Mouse (Mus musculus) embryonic facial prominence, embryonic 13.5 days (tissue): ENCODE data around the gene Pcsk4. TPM values are rescaled to one million over a fixed set of nuclear protein-coding genes. Genes with fewer than 3 reads are reported as not detected.

Source experiments
- ATAC-seq: fragments of 200-750 bp; cut with Nextera tagmentation; 2 replicates; pipeline ENCODE4 v1.8.0; 2017; ENCODE audit warnings: low read depth; ENCODE audit not compliant: insufficient number of reproducible peaks, insufficient read depth, low FRiP score, low TSS enrichment
- H3K27ac ChIP-seq: fragments of 300-500 bp; sonication (generic); 2 replicates; pipeline ENCODE4 v1.5.1; 2015; ENCODE audit warnings: moderate library complexity, mild to moderate bottlenecking, inconsistent platforms
- H3K27me3 ChIP-seq: fragments of 300-500 bp; sonication (generic); 2 replicates; pipeline ENCODE4 v1.6.1; 2015; ENCODE audit warnings: mild to moderate bottlenecking, inconsistent platforms
- H3K36me3 ChIP-seq: fragments of 300-500 bp; sonication (generic); 2 replicates; pipeline ENCODE4 v1.6.1; 2015; ENCODE audit warnings: mild to moderate bottlenecking, inconsistent platforms
- H3K4me1 ChIP-seq: fragments of 300-500 bp; sonication (generic); 2 replicates; pipeline ENCODE4 v1.6.1; 2015; ENCODE audit warnings: inconsistent platforms
- H3K4me2 ChIP-seq: fragments of 300-500 bp; sonication (generic); 2 replicates; pipeline ENCODE4 v1.6.1; 2015; ENCODE audit warnings: moderate library complexity, mild to moderate bottlenecking, inconsistent platforms
- H3K4me3 ChIP-seq: fragments of 300-500 bp; sonication (generic); 2 replicates; pipeline ENCODE4 v1.5.1; 2015; ENCODE audit warnings: mild to moderate bottlenecking, inconsistent platforms
- H3K9ac ChIP-seq: fragments of 300-500 bp; sonication (generic); 2 replicates; pipeline ENCODE4 v1.6.1; 2015; ENCODE audit warnings: mild to moderate bottlenecking, inconsistent platforms
- H3K9me3 ChIP-seq: fragments of 300-500 bp; sonication (generic); 2 replicates; pipeline ENCODE4 v1.6.1; 2016; ENCODE audit warnings: inconsistent platforms
- WGBS: fragments of 180-500 bp; shearing (Covaris S2); methylation state at CpG from one replicate; pipeline ENCODE4 v1.1.7; 2015; ENCODE audit warnings: mixed read lengths; 5-methylcytosine and 5-hydroxymethylcytosine counted together
- polyA plus RNA-seq: library from polyadenylated mRNA; unstranded; fragments of >200 nt; fragmentation: Nextera tagmentation; extraction: Ambion mirVana; gene quantifications from 2 replicates; pipeline ENCODE4 v1.2.1, GENCODE M21; 2015

Gene Pcsk4
- polyA plus RNA-seq, 1 experiment from 2014 or later = 4.9 TPM

- WGBS = 83% methylated on average over 12 of the region's 12 CpGs
- Histone ChIP-seq H3K9ac (no peak overlapping the region), H3K36me3 (no peaks in the 10 kb centered on the region), H3K27ac (no peak overlapping the region), H3K4me2 (no peak overlapping the region), H3K4me1 (peaks cover 15% of the 10 kb centered on the region), H3K9me3 (no peaks in the 10 kb centered on the region), H3K27me3 (peaks cover 27% of the 10 kb centered on the region), H3K4me3 (no peak overlapping the region)
- ATAC-seq = no peak
These were observed 7.0 kb upstream of the Pcsk4 start for GRCm38 (mm10) chr10:80336263-80336662.

GRCm38 (mm10) chr10:80332525-80332989 lies 3.3 kb upstream of the Pcsk4 start:
- no peak for ATAC-seq
- Histone ChIP-seq H3K4me1 (peaks cover 23% of the 10 kb centered on the region), H3K9me3 (no peaks in the 10 kb centered on the region), H3K4me2 (no peak overlapping the region), H3K4me3 (no peak overlapping the region), H3K27ac (no peak overlapping the region), H3K36me3 (no peaks in the 10 kb centered on the region), H3K9ac (no peak overlapping the region), H3K27me3 (peaks cover 21% of the 10 kb centered on the region)
- WGBS = 62% methylated on average over 5 of the region's 5 CpGs

DNA sequence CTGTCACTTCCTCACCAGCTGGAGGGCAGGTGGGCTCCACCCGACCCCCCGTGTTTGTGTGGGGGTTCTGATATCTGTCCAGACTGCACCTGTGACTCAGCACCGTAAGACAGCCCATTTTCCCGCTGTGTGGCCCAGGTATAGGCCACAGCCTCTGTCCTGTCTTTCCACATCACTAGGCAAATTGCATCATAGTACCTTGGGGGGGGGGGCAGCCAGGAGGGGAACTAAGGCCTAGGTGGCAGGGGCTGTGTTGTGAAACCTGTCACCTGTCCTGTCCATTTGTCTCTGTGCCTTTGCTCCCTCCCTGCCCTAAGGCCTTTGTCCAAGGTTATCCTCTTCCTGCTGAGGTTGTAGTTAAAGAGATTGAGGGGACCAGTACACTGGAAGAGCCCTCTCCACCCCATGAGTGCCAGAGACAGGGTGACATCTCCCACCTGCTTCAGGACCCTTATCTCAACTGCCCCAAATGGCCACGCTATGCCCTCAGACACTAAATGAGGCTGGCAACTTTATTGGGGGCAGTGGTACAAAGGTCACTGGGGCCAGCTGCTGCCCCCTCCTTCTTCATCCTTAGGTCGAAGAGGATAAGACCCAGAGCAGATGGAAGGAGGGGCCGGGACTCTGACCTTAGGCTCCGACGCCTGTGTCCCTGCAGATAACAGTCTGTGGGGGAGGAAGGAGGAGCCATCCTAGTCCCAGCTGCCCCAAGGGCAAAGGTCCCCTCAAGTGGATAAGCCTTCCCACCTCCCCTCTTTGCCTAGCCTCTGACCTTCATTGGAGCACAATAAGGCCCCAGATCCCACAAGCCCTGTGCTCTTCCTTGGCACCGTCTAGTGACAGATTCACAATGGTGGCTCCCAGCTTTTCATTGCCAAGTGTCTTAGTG lies 2.6 kb upstream of the Pcsk4 start:
- no peak overlapping the region for H3K27ac ChIP-seq
- no peaks in the 10 kb centered on the region for H3K36me3 ChIP-seq
- H3K4me2 ChIP-seq = 0 out of 2 replicates have a peak overlapping the region, but pooled peaks have one; percentile 94
- peaks cover 23% of the 10 kb centered on the region for H3K4me1 ChIP-seq
- ATAC-seq = no peak
- H3K27me3 ChIP-seq = peaks cover 21% of the 10 kb centered on the region
- WGBS = 62% methylated on average over 10 of the region's 10 CpGs
- H3K9ac ChIP-seq = 0 out of 2 replicates have a peak overlapping the region, but pooled peaks have one; percentile 16
- no peaks in the 10 kb centered on the region for H3K9me3 ChIP-seq
- H3K4me3 ChIP-seq = no peak overlapping the region

- Histone ChIP-seq H3K4me2 (peak overlapping the region; percentile 94), H3K9ac (peak overlapping the region; percentile 72; the same call in 1 of the 2 replicates), H3K4me3 (peak overlapping the region; percentile 54), H3K9me3 (no peaks in the 10 kb centered on the region), H3K36me3 (no peaks in the 10 kb centered on the region), H3K4me1 (peaks cover 23% of the 10 kb centered on the region), H3K27ac (no peak overlapping the region), H3K27me3 (peaks cover 21% of the 10 kb centered on the region)
- WGBS = 61% methylated on average over 2 of the region's 2 CpGs
- no peak for ATAC-seq
These were observed 1.6 kb upstream of the Pcsk4 start for GRCm38 (mm10) chr10:80330888-80331287.

- no peak for ATAC-seq
- Histone ChIP-seq H3K27me3 (peaks cover 25% of the 10 kb centered on the region), H3K4me2 (peak overlapping the region; percentile 94)
These were observed 786 bp upstream of the Pcsk4 start for GRCm38 (mm10) chr10:80330084-80330483.

GRCm38 (mm10) chr10:80325045-80325444 lies 4.3 kb downstream of the Pcsk4 start:
- H3K27me3 ChIP-seq = 0 out of 2 replicates have a peak, but pooled peaks cover 4% of the 10 kb centered on the region
- H3K9me3 ChIP-seq = no peaks in the 10 kb centered on the region
- H3K27ac ChIP-seq = no peak overlapping the region
- no peak overlapping the region for H3K4me2 ChIP-seq
- H3K4me1 ChIP-seq = peaks cover 34% of the 10 kb centered on the region
- no peak for ATAC-seq
- no peak overlapping the region for H3K9ac ChIP-seq
- H3K36me3 ChIP-seq = no peaks in the 10 kb centered on the region
- H3K4me3 ChIP-seq = no peak overlapping the region
- WGBS = 82% methylated on average over 21 of the region's 21 CpGs

More at GRCm38 (mm10) chr10:80330084-80330483, 786 bp upstream of the Pcsk4 start:
- peaks cover 23% of the 10 kb centered on the region for H3K4me1 ChIP-seq
- under 1% methylated on average over 41 of the region's 41 CpGs for WGBS
- H3K9ac ChIP-seq = peak overlapping the region; percentile 72
- no peak overlapping the region for H3K27ac ChIP-seq
- no peaks in the 10 kb centered on the region for H3K36me3 ChIP-seq
- H3K4me3 ChIP-seq = peak overlapping the region; percentile 54
- H3K9me3 ChIP-seq = no peaks in the 10 kb centered on the region

DNA sequence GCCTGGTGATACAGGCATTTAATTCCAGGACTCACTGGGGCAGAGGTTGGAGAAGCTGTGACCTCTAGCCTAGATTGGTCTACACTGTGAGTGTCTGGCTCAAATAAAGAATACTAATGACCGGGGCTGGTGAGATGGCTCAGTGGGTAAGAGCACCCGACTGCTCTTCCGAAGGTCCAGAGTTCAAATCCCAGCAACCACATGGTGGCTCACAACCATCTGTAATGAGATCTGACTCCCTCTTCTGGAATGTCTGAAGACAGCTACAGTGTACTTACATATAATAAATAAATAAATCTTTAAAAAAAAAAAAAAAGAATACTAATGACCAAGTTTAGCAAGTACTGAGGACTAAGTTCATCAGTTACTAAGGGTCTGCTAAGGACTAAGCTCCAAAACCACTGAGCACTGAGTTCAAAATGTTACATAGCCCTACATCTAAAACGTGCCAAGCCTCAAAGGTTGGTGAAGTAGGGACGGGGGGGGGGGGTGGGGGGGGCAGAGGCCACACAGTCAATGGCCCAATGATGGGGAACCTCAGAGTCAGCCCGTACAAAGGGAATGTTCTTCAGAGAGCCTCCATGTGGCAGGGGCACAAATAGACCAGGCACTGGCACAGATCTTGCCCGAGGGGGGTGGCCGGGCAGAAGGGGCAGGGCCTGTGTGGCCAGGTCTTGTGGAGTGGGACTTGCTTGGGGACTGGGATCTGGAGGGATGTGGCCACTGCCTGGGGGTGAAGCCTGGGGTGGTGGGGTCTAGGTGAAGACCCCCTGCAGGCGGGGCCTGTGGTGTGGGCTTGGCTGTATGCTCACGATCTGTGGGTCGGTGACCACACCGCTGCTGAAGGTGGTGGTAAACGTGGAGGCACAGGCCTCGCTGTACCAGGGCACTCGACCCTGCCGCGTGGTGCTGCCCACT lies 4.9 kb downstream of the Pcsk4 start:
- H3K4me3 ChIP-seq = peak overlapping the region; percentile 62
- no peak for ATAC-seq
- H3K4me2 ChIP-seq = peak overlapping the region; percentile 98
- peaks cover 33% of the 10 kb centered on the region for H3K4me1 ChIP-seq
- no peak overlapping the region for H3K9ac ChIP-seq
- H3K9me3 ChIP-seq = no peaks in the 10 kb centered on the region
- 77% methylated on average over 17 of the region's 17 CpGs for WGBS
- no peak overlapping the region for H3K27ac ChIP-seq
- 0 out of 2 replicates have a peak, but pooled peaks cover 4% of the 10 kb centered on the region for H3K27me3 ChIP-seq
- H3K36me3 ChIP-seq = no peaks in the 10 kb centered on the region

GRCm38 (mm10) chr10:80323261-80324119 lies 5.8 kb downstream of the Pcsk4 start:
- H3K9ac ChIP-seq = peak overlapping the region; percentile 72
- under 1% methylated on average over 46 of the region's 46 CpGs for WGBS
- peaks cover 36% of the 10 kb centered on the region for H3K4me1 ChIP-seq
- ATAC-seq = peak; percentile 33; the same call in 1 of the 2 replicates
- no peaks in the 10 kb centered on the region for H3K9me3 ChIP-seq
- 0 out of 2 replicates have a peak, but pooled peaks cover 4% of the 10 kb centered on the region for H3K27me3 ChIP-seq
- H3K4me3 ChIP-seq = peak overlapping the region; percentile 62
- no peak overlapping the region for H3K27ac ChIP-seq
- H3K36me3 ChIP-seq = peaks cover 6% of the 10 kb centered on the region; the same call in 1 of the 2 replicates
- peak overlapping the region; percentile 98 for H3K4me2 ChIP-seq

DNA sequence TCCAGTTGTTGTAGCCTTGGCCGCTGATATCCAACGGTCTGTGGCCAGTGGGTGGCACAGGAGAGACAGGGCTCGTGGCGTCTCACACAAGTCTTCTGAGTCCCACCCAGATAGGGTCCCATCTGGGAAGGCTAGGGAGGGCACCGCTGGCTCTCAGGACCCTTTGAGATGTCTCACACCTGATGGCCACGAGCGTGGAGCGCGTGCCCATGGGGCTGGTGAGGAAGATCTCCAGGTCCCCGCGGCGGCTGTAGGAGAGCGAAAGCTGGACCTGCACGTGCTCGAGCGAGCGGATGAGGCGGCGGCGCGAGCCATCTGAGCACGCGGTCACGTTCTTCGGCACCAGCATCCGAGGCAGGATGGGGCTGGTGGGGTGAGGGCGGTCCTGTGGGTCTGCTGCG lies 6.5 kb downstream of the Pcsk4 start:
- peak overlapping the region; percentile 98 for H3K4me2 ChIP-seq
- WGBS = 3% methylated on average over 28 of the region's 28 CpGs
- no peak overlapping the region for H3K27ac ChIP-seq
- H3K36me3 ChIP-seq = peaks cover 11% of the 10 kb centered on the region; the same call in 1 of the 2 replicates
- ATAC-seq = no peak
- peaks cover 4% of the 10 kb centered on the region; the same call in 1 of the 2 replicates for H3K27me3 ChIP-seq
- H3K4me1 ChIP-seq = peaks cover 36% of the 10 kb centered on the region
- no peaks in the 10 kb centered on the region for H3K9me3 ChIP-seq
- peak overlapping the region; percentile 62 for H3K4me3 ChIP-seq
- H3K9ac ChIP-seq = peak overlapping the region; percentile 72

DNA sequence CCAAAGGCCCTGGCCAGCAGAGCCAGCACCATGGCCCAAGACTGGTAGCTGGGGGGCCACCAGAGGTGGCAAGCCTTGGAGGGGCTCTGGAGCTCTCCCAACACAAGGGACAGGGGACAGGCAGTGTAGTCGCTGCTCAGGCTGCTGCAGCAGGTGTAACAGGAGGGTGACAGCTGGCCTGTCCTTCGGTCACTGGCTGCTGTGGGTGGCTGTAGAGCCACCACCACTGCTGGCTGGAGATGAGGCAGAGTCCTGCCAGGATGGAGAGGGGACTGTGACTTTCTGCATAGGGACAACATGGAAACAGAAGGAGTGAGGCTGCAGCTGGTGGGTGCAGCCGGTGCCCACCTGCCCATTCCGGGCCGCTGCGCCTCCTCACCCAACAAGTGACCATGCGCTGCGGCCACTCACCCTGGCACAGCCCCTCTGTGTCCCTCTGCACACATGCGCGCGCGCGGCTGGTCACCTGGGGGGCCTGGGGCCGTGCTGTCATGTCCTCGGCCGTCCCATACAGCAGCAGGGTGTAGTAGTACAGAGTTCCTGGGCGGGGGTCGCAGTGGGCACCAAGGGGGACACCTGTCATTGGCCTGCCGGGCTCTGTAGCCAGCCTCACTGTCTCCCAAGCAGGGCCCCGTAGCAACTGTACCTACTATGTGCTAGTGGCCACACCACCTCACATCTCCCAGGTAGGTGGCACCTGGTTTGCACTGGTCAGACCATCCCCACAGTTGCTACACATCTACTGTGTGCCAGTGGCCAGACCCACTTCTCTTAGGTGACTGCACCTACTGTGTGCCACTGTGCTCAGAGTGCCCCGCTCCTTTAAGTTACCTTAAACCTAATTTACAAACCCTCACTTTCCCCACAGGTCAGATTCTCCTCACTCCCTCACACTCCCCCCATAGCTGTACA lies 7.4 kb downstream of the Pcsk4 start:
- H3K36me3 ChIP-seq = peaks cover 16% of the 10 kb centered on the region

More for the DNA sequence above, 7.4 kb downstream of the Pcsk4 start:
- Histone ChIP-seq H3K4me1 (peaks cover 36% of the 10 kb centered on the region), H3K4me3 (peak overlapping the region; percentile 62), H3K4me2 (peak overlapping the region; percentile 98), H3K27me3 (peaks cover 13% of the 10 kb centered on the region), H3K9ac (peak overlapping the region; percentile 72), H3K27ac (no peak overlapping the region), H3K9me3 (no peaks in the 10 kb centered on the region)
- ATAC-seq = no peak
- 91% methylated on average over 21 of the region's 21 CpGs for WGBS
